Mouse (Mus musculus) ovary, postnatal 14 days (tissue): ENCODE data around the gene Ddrgk1.
"Not testable (repeated sequence)": the region's sequence is repeated elsewhere in the genome, so short reads cannot be mapped to it uniquely, and the experiment has no call there.

Experiments used
- DNase-seq: peaks from one replicate; pipeline ENCODE4 v3.0.0; 2022; ENCODE audit warnings: low spot score

The Ddrgk1 gene

DNA sequence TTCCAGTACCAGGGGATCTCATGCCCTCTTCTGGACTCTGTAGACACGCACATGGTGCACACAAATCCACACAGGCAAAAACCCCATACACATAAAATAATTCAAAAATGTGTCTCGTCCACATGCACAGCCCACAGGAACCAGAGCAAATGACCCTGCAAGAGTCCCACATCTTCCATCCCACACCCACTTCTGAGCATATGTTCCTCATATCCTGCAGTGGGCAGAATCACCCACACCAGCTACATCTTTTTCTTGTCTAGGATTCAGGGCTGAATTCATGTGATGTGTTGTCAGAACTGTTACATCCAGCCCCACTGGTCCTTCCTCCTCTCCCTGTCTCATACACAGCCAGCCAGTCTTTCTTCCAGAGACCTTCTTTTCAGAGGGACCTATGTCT lies 11.2 kb downstream of the Ddrgk1 start:
- no peak for DNase-seq

DNA sequence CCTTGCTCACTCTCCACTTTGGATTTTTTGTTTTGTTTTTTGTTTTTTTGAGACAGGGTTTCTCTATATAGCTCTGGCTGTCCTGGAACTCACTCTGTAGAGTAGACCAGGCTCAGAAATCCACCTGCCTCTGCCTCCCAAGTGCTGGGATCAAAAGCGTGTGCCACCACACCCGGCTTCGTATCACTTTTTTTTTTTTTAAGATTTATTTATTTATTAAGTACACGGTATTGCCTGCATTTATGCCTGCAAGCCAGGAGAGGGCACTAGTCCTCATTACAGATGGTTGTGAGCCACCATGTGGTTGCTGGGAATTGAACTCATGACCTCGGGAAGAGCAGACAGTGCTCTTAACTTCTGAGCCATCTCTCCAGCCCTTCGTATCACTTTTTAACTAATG lies 15.4 kb downstream of the Ddrgk1 start:
- DNase-seq: not testable (repeated sequence)

DNA sequence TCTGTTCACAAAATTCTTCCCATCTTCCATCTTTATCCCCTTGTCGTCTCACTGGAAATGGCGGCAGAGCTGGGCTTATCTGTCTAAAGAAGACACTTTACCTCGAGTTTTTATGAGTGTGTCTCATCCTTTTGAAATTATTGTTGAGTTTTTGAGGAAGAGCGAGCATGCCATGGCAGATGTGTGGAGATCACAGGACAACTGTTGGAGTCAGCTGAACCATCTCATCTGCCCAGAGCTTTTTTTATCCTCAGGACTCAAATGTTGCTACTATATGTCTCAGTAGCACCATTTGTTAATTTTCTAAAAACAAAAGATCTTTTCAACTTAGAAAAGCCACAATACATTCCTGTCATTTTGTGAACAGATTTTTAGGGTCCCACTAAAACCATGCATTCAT lies 19.3 kb downstream of the Ddrgk1 start:
- DNase-seq: no peak

DNA sequence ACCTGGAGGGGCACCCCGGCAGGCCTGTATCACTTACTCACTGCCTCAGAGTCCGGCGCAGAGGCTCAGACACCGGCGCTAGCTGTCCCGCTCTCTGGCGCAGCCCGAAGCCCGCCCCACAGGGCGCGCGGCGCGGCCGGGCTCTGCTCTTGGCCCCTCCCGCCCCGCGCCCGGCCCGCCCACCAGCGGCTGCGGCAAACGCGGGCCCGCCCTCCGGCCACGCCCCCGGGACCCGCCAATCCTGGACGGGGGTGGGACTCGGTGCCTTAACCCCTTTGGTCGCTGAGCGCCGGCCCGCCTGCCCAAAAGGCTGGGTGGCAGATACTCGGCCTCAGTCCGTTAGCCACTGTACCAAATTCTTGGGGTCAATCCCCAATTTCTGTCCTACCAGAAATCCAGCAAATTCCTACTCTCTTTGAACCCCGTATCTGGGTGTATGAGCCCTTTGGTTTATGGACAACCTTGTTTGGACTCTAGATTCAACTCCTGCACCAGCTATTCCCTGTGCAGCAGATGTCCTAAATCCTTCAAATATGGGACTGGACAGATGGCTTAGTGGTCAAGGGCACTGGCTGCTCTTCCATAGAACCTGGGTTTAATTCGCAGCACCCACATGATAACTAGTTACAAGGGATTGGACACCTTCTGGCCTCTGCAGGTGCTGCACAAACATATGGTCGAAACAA lies 21.6 kb downstream of the Ddrgk1 start, which contains the start of gene Lzts3:
Gene Lzts3 (minus strand): TSS at position 120 of the 686 bp plus-strand sequence.
- DNase-seq: peak; percentile 93

DNA sequence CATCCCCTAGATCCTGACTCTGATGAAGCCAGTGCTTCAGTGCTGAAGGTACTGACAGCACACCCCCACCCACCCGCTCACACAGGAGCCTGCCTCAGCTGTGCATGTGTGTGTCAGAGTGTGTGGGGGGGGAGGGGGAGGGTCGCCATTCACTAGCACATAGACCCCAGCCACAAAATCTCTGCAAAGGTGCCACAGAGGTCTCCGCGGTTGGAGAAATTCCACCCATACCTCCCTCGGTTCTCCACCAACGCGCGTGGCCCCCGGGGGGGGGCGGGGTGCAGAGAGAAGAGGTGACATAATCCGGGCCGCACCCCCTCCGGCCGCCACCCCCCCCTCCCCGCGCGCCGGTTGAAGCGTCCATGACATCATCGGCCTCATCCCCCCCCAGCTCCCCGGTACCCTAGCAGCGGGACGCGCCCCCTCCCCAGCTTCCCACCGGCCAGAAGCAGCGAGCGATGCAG lies 22.2 kb downstream of the Ddrgk1 start:
- DNase-seq: no peak

DNA sequence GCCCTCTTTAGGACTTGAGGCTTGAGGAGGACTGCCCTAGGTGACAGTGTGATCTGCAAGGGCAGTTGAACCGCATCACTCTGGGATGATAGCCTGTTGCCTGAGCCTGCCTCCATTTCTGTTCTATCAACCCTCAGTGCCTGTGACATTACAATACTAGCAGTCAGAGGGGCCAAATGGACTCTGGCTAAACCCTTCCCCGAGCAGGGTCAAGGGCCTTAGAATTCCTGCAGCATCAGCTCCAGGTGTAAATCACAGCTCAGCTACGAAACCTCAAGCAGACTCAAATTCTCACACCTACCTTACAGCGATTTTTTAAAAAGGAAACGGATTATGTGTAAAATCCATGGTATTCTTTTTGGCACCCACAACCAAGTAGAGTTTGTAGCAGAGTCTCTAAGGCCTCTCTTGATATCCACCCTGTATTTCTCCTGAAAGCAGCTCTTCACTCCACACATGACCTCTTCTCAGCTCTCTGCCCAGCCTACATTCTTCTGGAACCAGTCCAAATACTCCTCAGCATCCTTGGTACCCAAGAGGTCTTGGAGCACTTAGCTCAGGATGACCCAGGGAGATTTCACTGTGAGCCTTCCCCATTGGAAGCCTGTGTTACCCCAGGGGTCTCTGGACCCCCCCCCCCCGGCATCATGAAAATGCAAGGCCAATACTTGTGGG lies 23.0 kb downstream of the Ddrgk1 start:
- no peak for DNase-seq

DNA sequence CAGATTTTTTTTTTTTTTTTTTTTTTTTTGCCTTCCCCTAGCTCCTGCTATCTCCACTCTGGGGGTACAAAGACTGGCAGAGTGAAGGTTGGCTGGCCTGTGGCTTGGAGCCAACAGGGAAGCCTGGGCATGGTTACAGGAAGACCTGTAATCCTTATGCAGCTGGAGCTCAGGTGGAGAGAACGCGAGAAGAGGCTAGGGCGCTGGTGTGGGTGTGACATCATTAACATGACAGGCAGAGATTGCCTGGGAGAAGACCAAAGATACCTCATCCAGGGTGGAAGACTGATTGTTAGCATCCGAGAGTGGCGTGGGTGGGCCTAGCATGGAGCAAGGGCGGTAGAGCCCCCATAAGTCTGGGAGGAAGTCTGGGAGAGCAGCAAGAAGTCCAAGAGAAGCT lies 25.2 kb downstream of the Ddrgk1 start:
- DNase-seq: no peak

DNA sequence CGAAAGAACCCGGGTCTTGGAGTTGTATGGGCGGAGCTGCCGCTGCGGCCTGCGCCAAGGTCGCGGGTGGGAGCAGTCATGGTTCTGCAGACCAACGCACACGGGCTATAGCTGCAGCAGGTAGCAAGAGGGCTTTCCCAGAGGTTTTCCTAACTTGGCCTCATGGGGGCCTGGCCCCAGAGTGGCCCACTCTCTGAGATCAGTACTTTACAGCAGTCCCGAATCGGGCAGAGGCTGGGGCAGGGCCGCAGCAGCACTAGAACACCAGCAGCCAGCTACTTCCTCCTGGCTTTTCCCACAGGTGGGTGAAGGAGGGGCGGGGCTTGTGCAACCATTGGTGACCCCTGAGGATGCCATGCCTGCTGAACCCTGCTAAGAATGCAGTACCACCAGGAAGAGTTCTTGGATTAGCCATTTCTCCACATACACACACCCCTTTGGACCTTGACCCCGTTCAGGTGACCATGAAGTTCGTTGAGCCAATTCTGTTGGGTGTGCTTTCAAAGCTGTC lies 26.3 kb downstream of the Ddrgk1 start:
- DNase-seq: no peak

DNA sequence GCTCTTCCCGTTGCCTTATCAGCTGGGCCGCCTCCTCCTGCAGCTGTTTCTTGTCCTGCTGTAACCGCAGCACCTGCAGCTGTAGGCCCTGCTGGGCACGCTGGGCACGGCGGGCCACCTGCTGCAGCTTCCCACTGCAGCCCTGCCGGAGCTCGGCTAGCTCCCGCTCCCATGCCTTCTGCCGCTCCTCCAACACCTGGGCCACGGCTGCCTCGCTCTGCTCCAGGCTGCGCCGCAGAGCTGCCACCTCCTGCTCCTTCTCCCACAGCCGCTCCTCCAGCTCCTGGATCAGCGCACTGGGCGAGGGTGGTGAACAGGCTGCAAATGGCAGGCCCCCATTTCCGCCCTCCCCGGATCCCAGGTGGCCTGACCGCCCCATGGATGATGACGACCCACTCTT lies 28.6 kb downstream of the Ddrgk1 start:
- DNase-seq: no peak

DNA sequence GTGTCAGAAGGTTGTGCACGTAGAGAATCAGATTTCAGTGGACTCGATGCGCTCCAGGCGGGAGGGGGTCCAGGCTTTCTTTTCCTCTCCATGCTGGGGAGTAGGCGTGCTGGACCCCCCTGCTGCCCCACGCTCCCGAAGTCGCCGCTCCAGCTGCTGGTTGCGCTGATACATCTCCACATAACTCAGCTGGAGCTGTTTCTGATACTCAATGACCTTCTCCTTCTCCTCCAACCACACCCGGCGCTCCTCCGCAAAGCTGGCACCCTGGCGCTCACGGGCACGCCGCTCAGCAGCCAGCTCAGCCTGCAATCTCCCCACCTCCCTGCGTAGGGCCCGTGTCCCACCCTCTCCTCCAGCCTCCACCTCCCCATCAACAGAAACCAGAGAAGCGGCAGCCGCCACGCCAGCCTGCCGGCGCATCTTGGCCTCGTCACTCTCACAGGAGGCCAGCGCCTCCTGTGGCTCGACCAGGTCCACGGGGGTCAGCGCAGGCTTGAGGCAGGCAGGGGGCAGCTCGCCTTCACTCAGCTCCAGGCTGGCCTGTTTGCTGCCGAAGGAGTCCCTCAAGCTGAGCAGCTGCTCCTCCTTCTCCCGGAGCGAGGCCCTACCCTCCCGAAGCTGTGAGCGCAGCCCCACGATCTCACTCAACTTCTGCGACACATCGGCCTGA lies 29.6 kb downstream of the Ddrgk1 start:
- no peak for DNase-seq

DNA sequence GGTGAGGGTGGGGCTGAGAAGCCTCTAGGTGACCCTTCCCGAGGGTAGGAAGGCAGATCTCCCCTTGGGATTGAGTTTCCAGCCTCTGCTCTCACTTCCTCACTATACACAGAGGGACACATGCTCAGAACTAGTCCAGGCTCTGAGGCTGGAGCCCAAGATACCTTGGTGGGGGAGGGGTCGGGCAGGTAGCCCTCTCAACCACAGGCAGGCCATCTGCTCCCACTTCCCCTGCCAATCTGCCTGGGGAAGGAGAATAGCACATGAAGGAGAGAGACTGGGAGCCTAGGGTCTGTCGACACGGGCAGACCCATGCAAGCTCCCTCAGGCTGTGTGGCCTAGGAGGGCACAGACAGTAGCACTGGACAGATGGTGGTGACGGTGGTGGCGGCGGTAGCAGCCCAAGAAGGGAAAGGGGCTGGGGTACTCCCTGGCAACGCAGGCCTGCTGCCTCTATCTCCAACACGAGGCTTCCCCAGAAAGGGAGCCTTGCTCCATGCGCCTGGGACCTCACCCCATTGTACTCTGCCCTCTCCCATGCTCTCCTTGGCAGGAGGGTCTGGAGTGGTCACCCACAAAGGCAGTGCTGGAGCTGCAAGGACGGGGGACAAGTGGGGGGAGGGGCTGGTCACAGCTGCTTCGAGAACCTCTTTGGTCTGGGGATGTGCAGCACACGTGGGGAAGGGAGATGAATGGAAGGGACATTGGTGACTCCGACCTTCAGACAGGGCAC lies 30.3 kb downstream of the Ddrgk1 start:
- DNase-seq: no peak

DNA sequence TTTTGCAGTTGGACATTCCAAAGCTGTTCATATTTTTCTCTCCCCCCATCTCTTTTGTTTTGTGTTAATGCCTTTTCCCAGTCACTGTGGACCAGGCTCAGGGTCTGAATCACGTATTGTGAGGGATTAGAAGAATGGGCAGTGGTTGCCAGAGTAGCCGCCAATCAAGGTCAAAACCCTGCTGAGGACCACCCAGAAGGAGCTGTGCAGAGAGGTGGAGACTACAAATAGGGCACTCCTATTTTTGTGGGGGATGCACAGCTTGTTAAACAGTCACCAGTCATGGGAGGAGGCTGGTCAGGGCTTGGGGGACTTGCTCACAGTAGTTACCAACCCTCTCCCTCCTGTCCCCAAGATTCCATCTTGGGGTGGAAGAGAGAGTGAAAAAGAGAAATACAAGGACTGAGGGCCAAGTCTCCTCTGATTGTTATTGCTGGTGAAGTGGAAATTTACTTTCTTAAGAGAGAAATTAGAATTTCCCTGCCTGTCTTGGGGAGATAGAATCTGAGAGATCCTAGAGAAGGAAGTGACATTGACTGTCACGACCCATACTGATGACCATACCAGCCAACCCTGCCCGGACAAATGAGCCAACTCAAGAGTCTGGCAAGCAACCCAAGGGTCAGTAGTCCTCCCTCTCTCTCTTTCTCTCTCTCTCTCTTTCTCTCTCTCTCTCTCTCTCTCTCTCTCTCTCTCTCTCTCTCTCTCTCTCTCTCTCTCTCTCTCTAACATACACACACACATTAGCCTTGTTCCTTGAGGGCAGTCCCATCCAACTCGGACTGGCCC lies 31.4 kb downstream of the Ddrgk1 start:
- no peak for DNase-seq

DNA sequence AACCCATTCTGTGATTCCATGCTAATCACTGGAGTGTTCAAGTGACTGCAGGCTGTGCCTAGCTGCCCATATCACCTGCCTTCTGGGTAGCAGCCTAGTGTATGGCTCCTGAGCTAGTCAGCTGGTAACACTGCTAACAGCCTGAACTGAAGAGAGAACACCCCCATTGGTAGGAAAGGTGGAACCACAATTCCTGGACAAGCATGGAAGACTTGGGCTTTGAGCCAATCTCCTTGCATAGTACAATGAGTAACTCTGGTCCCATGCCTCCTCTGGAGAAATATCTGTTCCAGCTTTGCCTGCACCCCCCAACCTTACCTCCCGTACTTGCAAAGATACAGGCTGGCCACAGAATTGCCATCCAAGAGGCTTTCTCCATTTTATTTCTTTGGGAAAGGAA lies 32.0 kb downstream of the Ddrgk1 start:
- DNase-seq: no peak

DNA sequence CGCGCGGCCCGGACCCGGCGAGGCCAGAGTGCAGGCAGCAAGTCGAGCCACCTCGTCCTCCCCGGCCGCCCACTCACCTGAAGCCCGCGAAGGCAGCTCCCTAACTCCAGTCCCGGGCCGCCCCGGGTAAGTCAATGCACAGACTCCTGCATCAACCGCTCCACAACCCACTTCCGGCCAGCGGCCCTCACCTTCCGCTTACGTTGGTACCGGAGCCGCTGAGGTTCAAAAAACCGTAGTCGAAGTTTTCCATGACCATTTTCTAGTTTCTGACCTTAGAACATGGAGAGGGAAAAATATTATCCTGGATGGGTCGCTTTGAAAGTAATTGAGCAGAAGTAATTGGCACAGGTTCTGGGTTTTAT lies 34.6 kb downstream of the Ddrgk1 start, which contains the start of the genes Fastkd5 and Ubox5:
Gene Fastkd5 (minus strand): TSS at position 189 of the 365 bp plus-strand sequence.
Gene Ubox5 (minus strand): TSS at position 200 of the 365 bp plus-strand sequence.
- peak; percentile 94 for DNase-seq

DNA sequence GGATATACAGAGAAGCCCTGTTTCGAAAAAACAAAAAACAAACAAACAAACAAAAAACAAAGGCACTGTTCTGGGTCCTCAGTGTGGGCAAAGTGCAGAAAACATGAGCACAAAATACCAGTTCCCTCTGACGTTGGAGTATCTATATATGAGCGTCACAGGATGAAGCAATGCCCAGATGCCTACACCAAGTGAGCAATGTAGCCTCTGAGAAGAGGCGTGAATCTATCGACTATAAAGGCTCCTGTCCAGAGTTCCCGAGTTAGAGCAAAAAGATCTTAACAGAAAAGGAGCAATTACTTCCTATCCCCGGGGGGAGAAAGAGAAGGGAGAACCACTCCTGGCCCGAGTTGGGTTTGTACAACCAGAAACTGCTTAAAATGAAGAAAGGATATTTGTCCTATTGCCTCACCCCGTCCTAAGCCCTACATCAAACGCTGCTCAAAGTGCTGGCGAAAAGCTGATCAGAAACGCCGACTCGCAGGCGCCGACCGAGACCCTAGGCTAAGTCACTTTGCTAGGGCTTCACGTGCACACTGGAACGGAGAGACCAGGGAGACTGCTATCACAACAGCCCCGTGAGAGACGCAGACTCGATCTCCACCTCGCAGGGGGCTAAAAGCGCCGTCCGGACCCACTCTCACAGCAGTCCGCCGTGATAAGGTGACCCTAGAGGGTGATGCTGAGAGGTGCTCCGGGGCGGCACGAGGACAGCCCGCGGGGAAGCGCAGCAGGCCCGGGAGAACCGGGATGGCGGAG lies 35.2 kb downstream of the Ddrgk1 start:
- DNase-seq: no peak

DNA sequence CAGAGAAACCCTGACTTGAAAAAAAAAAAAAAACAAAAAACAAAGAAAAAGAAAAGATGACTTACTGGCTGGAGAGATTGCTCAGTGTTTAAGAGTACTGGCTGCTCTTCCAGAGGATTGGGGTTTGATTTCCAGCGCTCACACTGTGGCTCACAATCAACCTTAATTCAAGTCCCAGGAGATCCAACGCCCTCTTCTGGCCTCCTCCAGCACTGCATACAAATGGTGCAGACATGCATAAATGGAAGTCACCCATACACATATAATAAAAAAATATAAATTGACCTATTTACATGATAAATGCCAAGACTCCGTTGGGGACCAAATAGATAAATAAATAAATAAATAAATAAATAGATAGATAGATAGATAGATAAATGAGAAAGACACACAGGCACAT lies 36.0 kb downstream of the Ddrgk1 start:
- no peak for DNase-seq

DNA sequence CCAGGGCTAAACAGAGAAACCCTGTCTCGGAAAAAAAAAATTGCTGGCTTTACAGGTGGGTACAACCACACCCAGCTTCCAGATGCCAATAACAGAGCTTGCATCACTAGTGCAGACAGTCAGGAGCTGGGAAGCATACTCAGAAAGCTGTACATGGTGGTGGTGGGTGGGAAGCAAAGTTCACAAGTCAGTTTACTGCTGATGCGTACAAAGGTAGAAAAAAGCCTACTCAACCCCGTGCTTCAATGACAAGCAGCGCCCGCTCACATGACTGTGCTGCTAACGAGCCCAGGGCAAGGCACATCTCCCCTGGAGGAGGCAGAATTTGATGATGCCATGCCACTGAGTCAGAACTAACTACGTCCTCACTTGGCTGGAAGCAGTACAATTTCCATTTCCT lies 45.5 kb downstream of the Ddrgk1 start:
- DNase-seq: no peak

DNA sequence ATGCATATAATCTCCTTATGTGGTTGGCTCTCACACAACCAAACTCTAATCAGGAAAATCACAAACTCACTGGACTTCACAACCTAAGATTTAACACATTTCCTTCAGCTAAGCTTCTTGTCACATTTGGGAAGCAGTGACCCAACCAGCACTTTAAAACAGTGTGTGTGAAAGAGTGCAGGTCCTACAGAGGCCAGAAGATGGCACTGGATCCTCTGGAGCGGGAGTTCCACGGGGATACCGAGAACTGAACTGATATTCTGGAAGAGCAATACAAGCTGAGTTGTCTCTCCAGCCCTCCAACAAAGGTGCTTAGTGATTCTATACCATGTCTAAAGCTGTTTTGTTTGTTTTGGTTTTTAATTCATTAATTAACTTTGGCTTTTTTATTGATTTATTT lies 51.4 kb downstream of the Ddrgk1 start:
- no peak for DNase-seq
